Mouse (Mus musculus) stomach, postnatal 0 days (tissue): ENCODE results near the gene Nsun7.

Experiments used
- CTCF ChIP-seq: IDR thresholded peaks from 2 replicates; pipeline ENCODE4 v1.5.1; 2016; ENCODE audit warnings: antibody characterized with exemption, low read depth, mild to moderate bottlenecking, moderate library complexity
- EP300 ChIP-seq: optimal IDR thresholded peaks from 2 replicates; pipeline ENCODE3; 2016; ENCODE audit warnings: antibody characterized with exemption

DNA sequence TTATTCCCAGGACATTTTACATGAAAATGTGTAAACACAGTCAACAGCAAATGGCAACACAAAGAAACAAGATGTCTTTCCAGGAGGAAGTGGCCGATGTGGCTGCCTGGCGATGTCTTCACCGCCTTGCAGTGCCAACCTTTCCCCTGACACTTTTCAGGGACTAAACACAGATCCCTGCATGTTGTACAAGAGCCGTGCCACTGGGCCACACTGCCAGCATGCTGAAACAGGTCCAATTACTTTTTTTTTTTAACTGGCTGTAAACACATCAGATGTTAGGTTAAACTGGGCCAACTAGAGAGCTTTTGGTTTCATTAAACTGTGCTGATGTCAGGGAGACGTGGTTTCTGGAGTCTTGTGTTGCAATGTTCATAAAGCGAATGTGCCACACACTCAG is 39.2 kb downstream of the Nsun7 start:
- no peak for TF ChIP-seq EP300
- no peak for TF ChIP-seq CTCF
